Mouse (Mus musculus): Measurements from ENCODE around the gene A030003K21Rik.

Gene A030003K21Rik

DNA sequence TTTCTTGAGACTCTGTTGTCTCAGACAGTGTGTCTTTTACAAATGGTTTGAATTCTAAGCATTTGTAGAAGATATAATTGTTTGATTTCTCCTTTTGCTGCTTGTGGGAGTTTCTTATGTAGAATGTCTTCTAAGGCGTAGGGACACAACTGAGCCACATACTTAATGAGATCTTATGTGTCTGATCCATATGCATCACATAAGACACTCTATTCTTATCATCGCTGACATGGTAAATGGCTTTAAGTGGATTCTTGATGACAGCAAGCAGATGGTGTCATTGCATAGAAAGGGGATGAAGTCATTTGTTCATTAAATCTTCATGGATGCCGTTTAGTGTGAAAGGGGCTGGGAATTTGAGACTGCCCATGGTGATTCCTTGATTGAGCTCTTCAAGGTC lies 37.3 kb downstream of the A030003K21Rik start:
- DNase-seq, result no peak

DNA sequence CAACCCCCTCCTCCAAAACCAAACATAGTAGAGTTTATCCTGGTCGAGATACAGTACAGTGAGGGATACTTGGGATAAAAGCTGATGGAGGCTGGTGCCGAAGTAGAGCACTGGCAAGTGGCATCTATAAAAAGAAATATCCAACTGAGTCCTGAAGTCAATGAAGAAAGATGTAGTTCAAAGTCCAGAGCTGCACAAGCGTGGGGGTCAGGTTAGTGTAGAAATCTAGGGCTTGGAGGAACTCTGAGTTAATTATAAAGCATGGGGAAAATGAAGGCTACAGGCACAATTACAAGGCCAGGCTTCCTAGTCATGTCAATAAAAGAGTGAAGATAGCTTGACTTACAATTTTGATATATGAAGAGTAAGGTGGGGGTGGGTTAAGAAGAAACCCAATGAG lies 42.0 kb downstream of the A030003K21Rik start:
- no peak for DNase-seq

DNA sequence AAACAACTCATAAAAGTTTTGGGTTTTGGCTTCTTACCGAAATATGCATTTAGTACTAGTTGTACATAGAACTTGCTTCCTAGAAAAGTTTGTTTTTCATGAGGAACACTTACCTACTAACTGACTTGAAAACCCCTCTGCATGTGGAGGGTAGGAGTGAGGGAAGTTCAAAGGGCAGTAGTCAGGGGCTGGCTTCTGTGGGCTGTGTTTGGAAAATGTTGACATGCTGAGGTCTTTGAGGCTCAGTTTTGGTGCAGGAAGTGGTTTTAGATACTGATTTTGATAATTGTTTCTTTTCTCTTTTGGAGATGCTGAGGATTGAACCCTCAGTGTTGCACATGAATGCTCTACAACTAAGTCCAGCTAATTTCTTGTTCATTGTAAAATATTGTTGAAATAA lies 42.6 kb downstream of the A030003K21Rik start:
- DNase-seq, result no peak

DNA sequence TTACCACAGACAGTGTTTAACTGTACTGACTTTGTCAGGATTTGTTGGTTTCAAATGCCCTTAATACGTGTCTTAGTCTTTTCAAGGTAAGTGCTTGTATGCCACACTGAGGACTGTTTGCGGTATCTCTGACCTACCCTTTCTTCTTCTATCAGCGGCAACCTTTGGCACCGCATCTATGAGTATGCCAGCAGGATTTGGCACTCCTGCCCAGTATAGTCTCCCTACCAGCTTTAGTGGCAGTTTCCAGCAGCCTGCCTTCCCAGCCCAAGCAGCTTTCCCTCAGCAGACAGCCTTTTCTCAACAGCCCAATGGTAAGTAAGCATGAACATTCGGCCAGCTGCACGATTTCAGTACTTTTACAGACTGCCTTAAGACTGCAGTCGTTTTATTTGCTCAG lies 49.9 kb downstream of the A030003K21Rik start:
- DNase-seq, result peak; percentile 15 to 18
